Mouse (Mus musculus) hindbrain, embryonic 13.5 days (tissue): ENCODE results near the gene Npas2. TPM values are rescaled to one million over a fixed set of nuclear protein-coding genes. Genes with fewer than 3 reads are reported as not detected.

Source experiments
- ATAC-seq: fragments of 200-750 bp; cut with Nextera tagmentation; 2 replicates; pipeline ENCODE4 v1.8.0; 2017; ENCODE audit warnings: moderate TSS enrichment; ENCODE audit not compliant: low FRiP score
- H3K27ac ChIP-seq: fragments of 300-500 bp; sonication (generic); 2 replicates; pipeline ENCODE4 v1.5.1; 2015; ENCODE audit warnings: inconsistent platforms, mild to moderate bottlenecking, moderate library complexity
- H3K27me3 ChIP-seq: fragments of 300-500 bp; sonication (generic); 2 replicates; pipeline ENCODE4 v1.6.1; 2015; ENCODE audit warnings: mild to moderate bottlenecking, inconsistent platforms
- H3K36me3 ChIP-seq: fragments of 300-500 bp; sonication (generic); 2 replicates; pipeline ENCODE4 v1.6.1; 2015; ENCODE audit warnings: mild to moderate bottlenecking, inconsistent platforms
- H3K4me1 ChIP-seq: fragments of 300-500 bp; sonication (generic); replicated peaks from 2 replicates; pipeline ENCODE4 v1.6.1; 2015; ENCODE audit warnings: inconsistent platforms
- H3K4me2 ChIP-seq: fragments of 300-500 bp; sonication (generic); 2 replicates; pipeline ENCODE4 v1.6.1; 2015; ENCODE audit warnings: inconsistent platforms, mild to moderate bottlenecking, moderate library complexity
- H3K4me3 ChIP-seq: fragments of 300-500 bp; sonication (generic); 2 replicates; pipeline ENCODE4 v1.5.1; 2015; ENCODE audit warnings: mild to moderate bottlenecking, inconsistent platforms
- H3K9ac ChIP-seq: fragments of 300-500 bp; sonication (generic); 2 replicates; pipeline ENCODE4 v1.6.1; 2015; ENCODE audit warnings: mild to moderate bottlenecking, inconsistent platforms
- H3K9me3 ChIP-seq: fragments of 300-500 bp; sonication (generic); 2 replicates; pipeline ENCODE4 v1.6.1; 2016; ENCODE audit warnings: inconsistent platforms
- WGBS: fragments of 180-500 bp; shearing (Covaris S2); methylation state at CpG from one replicate; pipeline ENCODE4 v1.1.7; 2015; 5-methylcytosine and 5-hydroxymethylcytosine counted together
- polyA plus RNA-seq: library from polyadenylated mRNA; unstranded; fragments of >200 nt; fragmentation: Nextera tagmentation; extraction: Ambion mirVana; gene quantifications from 2 replicates; pipeline ENCODE4 v1.2.1, GENCODE M21; 2015

Npas2 gene
- polyA plus RNA-seq, 1 experiment from 2014 or later: 0.40 TPM

DNA sequence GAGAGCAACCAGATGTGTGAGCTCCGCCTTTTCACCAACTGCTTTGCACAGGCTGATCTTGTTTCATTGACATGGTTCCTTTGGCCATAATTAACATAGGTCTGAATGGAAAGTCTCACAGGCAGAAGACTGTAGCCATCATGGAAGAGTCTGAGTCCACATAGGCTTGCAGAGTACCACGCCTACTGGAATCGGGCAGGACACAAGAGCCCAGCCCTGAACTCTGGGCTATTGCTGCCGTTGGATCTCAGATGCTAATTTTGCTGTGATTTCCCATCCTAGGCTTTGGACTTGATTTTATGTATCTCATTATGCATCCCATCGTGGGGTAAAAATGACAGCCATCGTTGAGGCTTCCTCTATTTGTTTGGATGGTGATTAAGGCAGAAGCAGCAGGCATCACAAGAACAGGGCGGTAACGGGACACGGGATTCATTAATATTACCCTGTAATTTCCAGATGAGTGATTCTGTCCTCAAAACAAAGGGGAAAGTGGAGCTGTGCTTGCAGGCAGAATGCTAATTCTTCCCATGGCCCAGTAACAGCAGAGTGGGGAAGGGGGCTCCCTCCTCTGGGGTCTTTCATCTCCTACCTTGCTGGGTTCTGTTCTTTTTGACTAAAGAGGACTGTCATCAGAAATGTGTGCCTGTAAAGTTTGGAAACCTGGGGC, 73.4 kb downstream of the Npas2 start:
- Histone ChIP-seq H3K9me3 (0 out of 2 replicates have a peak, but pooled peaks cover 4% of the 10 kb centered on the region), H3K27me3 (no peaks in the 10 kb centered on the region), H3K36me3 (no peaks in the 10 kb centered on the region), H3K4me1 (peaks cover 12% of the 10 kb centered on the region; the same call in 1 of the 2 replicates), H3K4me3 (no peak overlapping the region), H3K9ac (no peak overlapping the region), H3K27ac (peak overlapping the region; percentile 24; the same call in 1 of the 2 replicates), H3K4me2 (no peak overlapping the region)
- ATAC-seq: 0 out of 2 replicates have a peak, but pooled peaks have one; percentile 24
- WGBS: 46% methylated on average over 9 of the region's 9 CpGs

DNA sequence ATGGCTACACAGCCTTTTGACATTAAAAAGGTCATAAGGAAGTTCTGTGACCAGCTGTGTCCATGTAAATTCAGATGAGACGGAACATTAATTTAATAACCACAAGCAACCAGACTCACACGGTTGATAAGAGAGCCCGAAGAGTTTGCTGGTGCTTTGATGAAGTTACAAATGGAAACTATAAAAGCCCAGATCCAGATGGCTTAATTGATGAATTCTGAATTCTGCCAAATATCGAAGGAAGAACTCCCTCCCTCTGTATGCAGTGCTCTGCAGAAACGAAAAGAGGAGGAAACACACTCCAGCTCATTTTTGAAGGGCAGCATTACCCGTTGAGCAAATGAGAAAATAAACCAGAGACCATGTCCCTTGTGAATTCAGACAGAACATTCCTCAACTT, 79.4 kb downstream of the Npas2 start:
- H3K27ac ChIP-seq: no peak overlapping the region
- no peaks in the 10 kb centered on the region for H3K27me3 ChIP-seq
- H3K9me3 ChIP-seq: no peaks in the 10 kb centered on the region
- H3K36me3 ChIP-seq: no peaks in the 10 kb centered on the region
- 71% methylated on average over 6 of the region's 6 CpGs for WGBS
- H3K4me3 ChIP-seq: no peak overlapping the region
- no peak for ATAC-seq
- no peak overlapping the region for H3K9ac ChIP-seq
- no peak overlapping the region for H3K4me2 ChIP-seq
- H3K4me1 ChIP-seq: no peaks in the 10 kb centered on the region

- no peaks in the 10 kb centered on the region for H3K27me3 ChIP-seq
- WGBS: 90% methylated on average over 7 of the region's 7 CpGs
- peaks cover 5% of the 10 kb centered on the region; the same call in 1 of the 2 replicates for H3K4me1 ChIP-seq
- no peak overlapping the region for H3K27ac ChIP-seq
- H3K9ac ChIP-seq: no peak overlapping the region
- H3K36me3 ChIP-seq: no peaks in the 10 kb centered on the region
- no peak for ATAC-seq
- no peak overlapping the region for H3K4me2 ChIP-seq
- H3K9me3 ChIP-seq: no peaks in the 10 kb centered on the region
- H3K4me3 ChIP-seq: no peak overlapping the region
These were observed 86.9 kb downstream of the Npas2 start for GRCm38 (mm10) chr1:39280391-39280790.

- no peaks in the 10 kb centered on the region for H3K27me3 ChIP-seq
- 76% methylated on average over 15 of the region's 15 CpGs for WGBS
- ATAC-seq: no peak
These were observed 87.7 kb downstream of the Npas2 start for GRCm38 (mm10) chr1:39280989-39281875.

GRCm38 (mm10) chr1:39281888-39282287, 88.4 kb downstream of the Npas2 start:
- 81% methylated on average over 5 of the region's 5 CpGs for WGBS
- Histone ChIP-seq H3K4me3 (no peak overlapping the region), H3K9ac (no peak overlapping the region), H3K36me3 (no peaks in the 10 kb centered on the region), H3K27me3 (no peaks in the 10 kb centered on the region), H3K27ac (no peak overlapping the region), H3K4me2 (no peak overlapping the region), H3K4me1 (peaks cover 5% of the 10 kb centered on the region; the same call in 1 of the 2 replicates), H3K9me3 (no peaks in the 10 kb centered on the region)
- no peak for ATAC-seq

More at GRCm38 (mm10) chr1:39280989-39281875, 87.7 kb downstream of the Npas2 start:
- Histone ChIP-seq H3K4me2 (no peak overlapping the region), H3K36me3 (no peaks in the 10 kb centered on the region), H3K4me3 (no peak overlapping the region), H3K9ac (no peak overlapping the region), H3K9me3 (no peaks in the 10 kb centered on the region), H3K4me1 (peaks cover 5% of the 10 kb centered on the region; the same call in 1 of the 2 replicates), H3K27ac (no peak overlapping the region)

DNA sequence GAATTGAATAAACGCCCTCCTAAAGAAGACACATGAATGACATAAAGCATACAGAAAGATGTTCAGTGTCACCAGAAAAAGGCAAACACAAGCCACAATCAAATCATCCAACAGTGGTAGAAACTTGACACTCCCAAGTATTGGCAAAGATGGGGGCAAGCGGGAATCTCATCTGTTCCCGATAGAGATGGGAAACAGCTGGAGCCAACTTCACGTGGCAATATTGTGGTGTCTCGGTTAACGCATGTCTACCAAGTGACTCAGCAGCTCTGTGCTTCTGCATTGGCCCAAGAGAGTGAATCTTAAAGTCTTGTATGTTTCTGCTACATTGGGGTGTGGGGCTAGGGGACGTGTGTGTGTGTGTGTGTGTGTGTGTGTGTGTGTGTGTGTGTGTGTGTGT, 89.8 kb downstream of the Npas2 start:
- Histone ChIP-seq H3K27ac (no peak overlapping the region), H3K9me3 (no peaks in the 10 kb centered on the region), H3K4me2 (no peak overlapping the region), H3K4me3 (no peak overlapping the region), H3K27me3 (no peaks in the 10 kb centered on the region), H3K4me1 (peaks cover 5% of the 10 kb centered on the region; the same call in 1 of the 2 replicates), H3K36me3 (no peaks in the 10 kb centered on the region), H3K9ac (no peak overlapping the region)
- WGBS: 92% methylated on average over 7 of the region's 7 CpGs
- no peak for ATAC-seq

DNA sequence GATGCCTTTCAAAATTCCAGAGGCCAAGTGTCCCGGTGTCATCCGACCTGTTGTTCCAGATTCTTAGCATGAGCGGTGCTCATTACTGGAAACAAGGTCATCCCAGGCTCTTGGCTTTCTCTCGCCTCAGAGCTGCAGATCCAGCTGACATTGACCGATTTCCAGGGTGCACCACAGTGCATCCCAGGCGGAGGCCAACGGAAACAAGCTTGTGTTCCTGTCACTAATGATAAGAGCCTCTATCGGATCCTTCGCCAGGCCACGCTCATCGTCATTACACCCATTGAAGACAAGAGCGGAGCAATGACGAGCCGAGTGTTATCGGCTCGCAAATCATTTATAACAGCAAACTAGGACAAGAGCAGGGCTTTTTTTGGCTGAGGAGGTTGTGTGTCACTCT, 91.3 kb downstream of the Npas2 start:
- no peak overlapping the region for H3K9ac ChIP-seq
- ATAC-seq: no peak
- no peak overlapping the region for H3K4me3 ChIP-seq
- H3K9me3 ChIP-seq: no peaks in the 10 kb centered on the region
- H3K4me2 ChIP-seq: no peak overlapping the region
- 87% methylated on average over 16 of the region's 16 CpGs for WGBS
- peaks cover 5% of the 10 kb centered on the region; the same call in 1 of the 2 replicates for H3K4me1 ChIP-seq
- no peaks in the 10 kb centered on the region for H3K27me3 ChIP-seq
- no peak overlapping the region for H3K27ac ChIP-seq
- no peaks in the 10 kb centered on the region for H3K36me3 ChIP-seq

- Histone ChIP-seq H3K4me1 (no peaks in the 10 kb centered on the region), H3K4me2 (no peak overlapping the region), H3K27me3 (no peaks in the 10 kb centered on the region), H3K9me3 (no peaks in the 10 kb centered on the region), H3K9ac (no peak overlapping the region), H3K4me3 (no peak overlapping the region), H3K36me3 (no peaks in the 10 kb centered on the region), H3K27ac (no peak overlapping the region)
- ATAC-seq: no peak
- 91% methylated on average over 9 of the region's 9 CpGs for WGBS
These were observed 93.5 kb downstream of the Npas2 start for GRCm38 (mm10) chr1:39287076-39287475.

DNA sequence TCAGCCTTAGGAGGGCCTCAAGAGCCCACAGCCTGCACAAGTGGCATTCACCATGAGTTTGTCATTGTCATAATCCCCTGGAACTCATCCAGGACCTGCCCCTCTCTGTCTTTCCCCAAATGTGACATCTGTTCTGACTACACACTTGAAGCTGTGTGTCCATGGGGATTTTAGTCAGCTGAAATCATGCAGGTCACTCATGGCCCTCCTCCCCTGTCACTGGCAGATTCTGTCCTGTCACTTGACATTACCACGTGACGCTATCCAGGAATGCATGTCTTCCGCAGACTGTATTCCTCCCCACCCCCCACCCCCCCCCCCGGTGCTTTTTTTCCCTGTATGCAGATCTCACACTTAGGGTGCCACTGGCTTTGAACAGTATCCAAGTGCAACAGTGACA, 94.3 kb downstream of the Npas2 start:
- H3K9ac ChIP-seq: no peak overlapping the region
- no peaks in the 10 kb centered on the region for H3K9me3 ChIP-seq
- H3K36me3 ChIP-seq: no peaks in the 10 kb centered on the region
- H3K4me2 ChIP-seq: no peak overlapping the region
- no peak overlapping the region for H3K4me3 ChIP-seq
- ATAC-seq: no peak
- WGBS: 67% methylated on average over 4 of the region's 4 CpGs
- no peaks in the 10 kb centered on the region for H3K4me1 ChIP-seq
- H3K27ac ChIP-seq: no peak overlapping the region
- no peaks in the 10 kb centered on the region for H3K27me3 ChIP-seq

DNA sequence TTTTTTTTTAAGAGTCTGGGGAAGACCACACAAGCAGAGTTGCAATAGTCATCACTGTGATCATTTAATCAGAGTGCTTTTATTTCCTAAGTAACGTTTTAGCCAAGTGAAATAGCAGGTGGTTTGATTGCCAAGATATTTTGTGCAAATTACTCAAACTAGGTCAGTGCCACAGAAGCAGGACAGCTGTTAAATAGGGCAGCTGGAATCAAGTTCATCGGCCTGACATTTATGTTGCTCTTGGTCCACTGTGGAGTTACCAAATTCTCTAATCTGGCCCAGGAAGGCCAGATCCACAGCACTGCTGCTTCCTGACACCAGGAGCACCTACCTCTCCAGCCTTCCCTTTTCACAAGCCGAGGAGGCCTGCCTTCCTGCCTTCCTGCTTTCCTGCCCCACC, 94.9 kb downstream of the Npas2 start:
- no peak overlapping the region for H3K9ac ChIP-seq
- 72% methylated on average over 3 of the region's 3 CpGs for WGBS
- no peak for ATAC-seq
- H3K9me3 ChIP-seq: no peaks in the 10 kb centered on the region
- no peak overlapping the region for H3K4me3 ChIP-seq
- no peak overlapping the region for H3K4me2 ChIP-seq
- no peaks in the 10 kb centered on the region for H3K36me3 ChIP-seq
- no peak overlapping the region for H3K27ac ChIP-seq
- no peaks in the 10 kb centered on the region for H3K4me1 ChIP-seq
- no peaks in the 10 kb centered on the region for H3K27me3 ChIP-seq

- Histone ChIP-seq H3K4me1 (no peaks in the 10 kb centered on the region), H3K27me3 (no peaks in the 10 kb centered on the region), H3K36me3 (no peaks in the 10 kb centered on the region), H3K9ac (no peak overlapping the region), H3K9me3 (no peaks in the 10 kb centered on the region), H3K27ac (no peak overlapping the region), H3K4me2 (no peak overlapping the region), H3K4me3 (no peak overlapping the region)
- ATAC-seq: no peak
- 71% methylated on average over 3 of the region's 3 CpGs for WGBS
These were observed 98.5 kb downstream of the Npas2 start for GRCm38 (mm10) chr1:39292001-39292400.

DNA sequence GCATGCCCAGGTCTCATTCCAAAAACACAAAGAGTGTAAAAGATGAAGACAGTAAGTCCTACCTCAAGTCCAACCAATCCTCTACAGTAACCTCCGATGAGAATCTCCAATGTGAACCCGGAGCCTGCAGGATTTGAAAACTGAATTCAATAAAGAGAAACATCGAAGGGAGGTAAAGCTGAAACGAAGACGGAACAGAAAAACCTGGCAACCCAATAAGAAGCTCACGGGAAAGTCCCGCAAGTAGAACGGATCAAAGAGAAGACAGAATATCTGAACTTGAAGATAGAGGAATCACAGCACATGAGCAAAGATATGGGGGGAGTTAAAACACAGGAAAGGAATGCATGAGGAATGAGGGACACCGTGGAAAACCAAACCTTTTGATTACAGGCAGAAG, 104.8 kb downstream of the Npas2 start:
- H3K27ac ChIP-seq: no peak overlapping the region
- H3K9ac ChIP-seq: no peak overlapping the region
- H3K4me3 ChIP-seq: no peak overlapping the region
- no peak overlapping the region for H3K4me2 ChIP-seq
- no peaks in the 10 kb centered on the region for H3K9me3 ChIP-seq
- 96% methylated on average over 9 of the region's 9 CpGs for WGBS
- H3K36me3 ChIP-seq: no peaks in the 10 kb centered on the region
- H3K4me1 ChIP-seq: no peaks in the 10 kb centered on the region
- H3K27me3 ChIP-seq: no peaks in the 10 kb centered on the region
- no peak for ATAC-seq
